Mouse (Mus musculus) small intestine, adult 2 months (tissue): Measurements from ENCODE around the gene Traf3. TPM values are rescaled to one million over a fixed set of nuclear protein-coding genes. Genes with fewer than 3 reads are reported as not detected.
A peak's percentile ranks its signal among the peaks of the same experiment; 100 is the strongest.

Source experiments
- H3K27ac ChIP-seq: fragments of 200-500 bp; 2 replicates; pipeline ENCODE4 v1.5.1; 2012; ENCODE audit warnings: low read depth, low read length, control low read depth, inconsistent platforms; ENCODE audit not compliant: insufficient read depth
- H3K27me3 ChIP-seq: fragments of 200-500 bp; 2 replicates; pipeline ENCODE4 v1.6.1; 2012; ENCODE audit warnings: mild to moderate bottlenecking, moderate library complexity, low read length, inconsistent platforms; ENCODE audit not compliant: control insufficient read depth, insufficient read depth
- H3K36me3 ChIP-seq: fragments of 200-500 bp; 2 replicates; pipeline ENCODE4 v1.6.1; 2012; ENCODE audit warnings: mild to moderate bottlenecking, low read length, control low read depth, inconsistent platforms; ENCODE audit not compliant: control insufficient read depth, insufficient read depth
- H3K4me1 ChIP-seq: fragments of 200-500 bp; 2 replicates; pipeline ENCODE4 v1.6.1; 2012; ENCODE audit warnings: low read length, inconsistent platforms, mixed read lengths; ENCODE audit not compliant: control insufficient read depth, insufficient read depth, insufficient read length
- H3K4me3 ChIP-seq: fragments of 200-500 bp; 2 replicates; pipeline ENCODE4 v1.5.1; 2012; ENCODE audit warnings: low read depth, mild to moderate bottlenecking, control low read depth, inconsistent platforms, low read length, moderate library complexity
- CTCF ChIP-seq: fragments of 200-500 bp; IDR thresholded peaks from 2 replicates; pipeline ENCODE4 v1.5.1; 2012; ENCODE audit warnings: low read depth, mild to moderate bottlenecking, control low read depth, inconsistent platforms, low read length, moderate library complexity, mixed read lengths; ENCODE audit not compliant: insufficient replicate concordance, insufficient read length; ENCODE audit errors: extremely low read depth
- POLR2A ChIP-seq: fragments of 200-500 bp; IDR thresholded peaks from 2 replicates; pipeline ENCODE4 v1.6.1; 2012; ENCODE audit warnings: low read depth, mild to moderate bottlenecking, control low read depth, inconsistent platforms, low read length, moderate library complexity
- WGBS: fragments of 180-500 bp; shearing (Covaris S2); methylation state at CpG from one replicate; pipeline ENCODE4 v1.1.7; 2018; 5-methylcytosine and 5-hydroxymethylcytosine counted together
- polyA plus RNA-seq: library from polyadenylated mRNA; depleted of rRNA; stranded (reverse); fragments of >200 nt; gene quantifications from 2 replicates; pipeline ENCODE4 v1.2.3, GENCODE M21; 2012

Traf3 gene
- polyA plus RNA-seq, 1 experiment, result 13.5 TPM

GRCm38 (mm10) chr12:111134169-111134568 lies 32.0 kb upstream of the Traf3 start:
- H3K27me3 ChIP-seq, result no peaks in the 10 kb centered on the region
- WGBS, result 75% methylated on average over 7 of the region's 7 CpGs
- no peaks in the 10 kb centered on the region for H3K4me1 ChIP-seq
- no peak for TF ChIP-seq POLR2A
- TF ChIP-seq CTCF, result no peak
- no peaks in the 10 kb centered on the region for H3K36me3 ChIP-seq
- H3K27ac ChIP-seq, result no peak overlapping the region
- H3K4me3 ChIP-seq, result no peak overlapping the region

- no peak overlapping the region for H3K27ac ChIP-seq
- no peaks in the 10 kb centered on the region for H3K36me3 ChIP-seq
- WGBS, result 67% methylated on average over 19 of the region's 19 CpGs
- no peaks in the 10 kb centered on the region for H3K27me3 ChIP-seq
- TF ChIP-seq POLR2A (no peak), CTCF (no peak)
- no peaks in the 10 kb centered on the region for H3K4me1 ChIP-seq
- no peak overlapping the region for H3K4me3 ChIP-seq
These were observed 31.1 kb upstream of the Traf3 start for GRCm38 (mm10) chr12:111134791-111135733.

GRCm38 (mm10) chr12:111135953-111136352 lies 30.2 kb upstream of the Traf3 start:
- Histone ChIP-seq H3K4me3 (no peak overlapping the region), H3K27me3 (no peaks in the 10 kb centered on the region), H3K4me1 (no peaks in the 10 kb centered on the region), H3K36me3 (no peaks in the 10 kb centered on the region), H3K27ac (no peak overlapping the region)
- TF ChIP-seq POLR2A (no peak), CTCF (no peak)
- WGBS, result 61% methylated on average over 3 of the region's 3 CpGs

- H3K27ac ChIP-seq, result no peak overlapping the region
- TF ChIP-seq CTCF (0 out of 2 replicates have a peak, but pooled peaks have one; percentile 16), POLR2A (no peak)
- no peaks in the 10 kb centered on the region for H3K36me3 ChIP-seq
- H3K27me3 ChIP-seq, result no peaks in the 10 kb centered on the region
- no peak overlapping the region for H3K4me3 ChIP-seq
- WGBS, result 65% methylated on average over 2 of the region's 2 CpGs
- H3K4me1 ChIP-seq, result no peaks in the 10 kb centered on the region
These were observed 29.1 kb upstream of the Traf3 start for GRCm38 (mm10) chr12:111137079-111137478.

- no peaks in the 10 kb centered on the region for H3K27me3 ChIP-seq
- peaks cover 2% of the 10 kb centered on the region; the same call in 1 of the 2 replicates for H3K4me1 ChIP-seq
- no peak overlapping the region for H3K4me3 ChIP-seq
- WGBS, result 36% methylated on average over 12 of the region's 12 CpGs
- TF ChIP-seq POLR2A (no peak), CTCF (peak; percentile 17; the same call in 1 of the 2 replicates)
- H3K36me3 ChIP-seq, result no peaks in the 10 kb centered on the region
- no peak overlapping the region for H3K27ac ChIP-seq
These were observed 23.1 kb upstream of the Traf3 start for GRCm38 (mm10) chr12:111143005-111143508.

- Histone ChIP-seq H3K27me3 (no peaks in the 10 kb centered on the region), H3K4me3 (no peak overlapping the region), H3K36me3 (no peaks in the 10 kb centered on the region), H3K4me1 (peaks cover 6% of the 10 kb centered on the region; the same call in 1 of the 2 replicates), H3K27ac (no peak overlapping the region)
- WGBS, result 68% methylated on average over 16 of the region's 16 CpGs
- TF ChIP-seq POLR2A, result no peak
- TF ChIP-seq CTCF, result no peak
These were observed 22.6 kb upstream of the Traf3 start for GRCm38 (mm10) chr12:111143509-111144063.

- H3K4me1 ChIP-seq, result peaks cover 16% of the 10 kb centered on the region; the same call in 1 of the 2 replicates
- 96% methylated on average over 2 of the region's 2 CpGs for WGBS
- no peaks in the 10 kb centered on the region for H3K36me3 ChIP-seq
- TF ChIP-seq CTCF (no peak), POLR2A (no peak)
- H3K27me3 ChIP-seq, result no peaks in the 10 kb centered on the region
- H3K27ac ChIP-seq, result no peak overlapping the region
- H3K4me3 ChIP-seq, result no peak overlapping the region
These were observed 21.6 kb upstream of the Traf3 start for GRCm38 (mm10) chr12:111144598-111144997.
